Mouse (Mus musculus) urinary bladder, postnatal 14 days (tissue): ENCODE results near the gene Nadk2.
A peak's percentile ranks its signal among the peaks of the same experiment; 100 is the strongest.

ENCODE experiments used
- DNase-seq: peaks from one replicate; pipeline ENCODE4 v3.0.0; 2021; ENCODE audit warnings: low spot score

Gene Nadk2

DNA sequence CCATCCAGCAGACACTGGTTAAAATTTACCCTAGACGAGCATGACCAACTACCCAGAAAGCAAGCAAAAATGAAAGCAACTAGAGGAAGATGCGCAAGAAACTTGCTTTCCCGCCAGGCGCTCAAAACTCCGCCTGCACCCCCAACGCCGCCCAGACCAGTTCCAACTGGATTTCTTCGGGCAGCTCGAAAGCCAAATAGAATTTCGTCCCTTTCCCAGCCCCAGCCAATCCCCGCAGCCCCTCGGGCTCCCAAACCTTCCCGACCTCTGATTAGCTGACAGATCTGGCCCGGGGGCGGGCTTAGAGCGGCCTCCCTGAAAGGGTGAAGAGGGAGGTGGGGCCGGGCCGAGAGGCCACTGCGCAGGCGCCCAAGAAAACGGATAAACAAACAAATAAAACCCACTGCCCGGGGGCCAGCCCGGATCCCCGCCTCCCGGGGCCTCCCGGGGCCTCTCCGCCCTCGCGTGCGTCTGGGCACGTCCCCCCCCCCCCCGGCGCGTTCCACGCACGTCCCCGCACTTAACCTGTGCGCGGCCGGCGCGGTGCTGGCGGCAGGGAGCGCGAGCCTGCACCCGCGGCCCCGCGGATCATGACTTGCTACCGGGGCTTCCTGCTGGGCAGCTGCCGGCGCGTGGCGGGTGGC lies at the start of gene Nadk2:
Gene Nadk2, plus strand, starts transcription at position 349 of the 644 bp plus-strand sequence.
- DNase-seq = peak; percentile 99

DNA sequence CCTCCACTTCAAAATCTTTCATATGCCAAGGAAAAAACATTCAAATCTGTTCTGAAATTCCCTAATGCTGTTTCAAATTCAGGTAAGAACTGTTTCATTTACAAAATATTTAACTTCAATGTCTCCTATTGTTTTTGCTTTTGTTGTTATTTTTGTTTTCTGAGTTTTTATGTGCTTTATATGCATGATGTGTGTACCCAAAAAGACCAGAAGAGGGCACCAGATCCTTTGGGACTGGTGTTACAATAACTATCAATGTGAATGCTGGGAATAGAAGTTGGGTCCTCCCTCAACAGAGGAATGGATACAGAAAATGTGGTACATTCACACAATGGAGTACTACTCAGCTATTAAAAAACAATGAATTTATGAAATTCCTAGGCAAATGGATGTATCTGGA lies 15.4 kb upstream of the Nadk2 start:
- DNase-seq = no peak

DNA sequence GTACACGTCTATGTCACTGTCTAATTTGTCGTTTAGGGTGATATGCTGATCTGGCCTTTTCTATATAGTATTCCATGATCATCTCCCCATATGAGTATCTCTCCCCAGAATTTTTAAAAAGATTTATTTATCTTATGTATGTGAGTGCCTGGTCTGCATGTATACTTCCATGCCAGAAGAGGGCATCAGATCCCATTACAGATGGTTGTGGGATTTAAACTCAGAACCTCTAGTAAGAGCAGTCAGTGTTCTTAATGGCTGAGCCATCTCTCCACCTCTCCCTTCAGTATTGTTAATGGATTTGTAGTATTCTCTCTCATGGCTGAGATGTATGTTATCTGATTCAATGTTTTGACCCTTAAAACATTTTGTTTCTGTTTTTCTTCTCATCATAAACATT lies 11.2 kb upstream of the Nadk2 start:
- no peak for DNase-seq

DNA sequence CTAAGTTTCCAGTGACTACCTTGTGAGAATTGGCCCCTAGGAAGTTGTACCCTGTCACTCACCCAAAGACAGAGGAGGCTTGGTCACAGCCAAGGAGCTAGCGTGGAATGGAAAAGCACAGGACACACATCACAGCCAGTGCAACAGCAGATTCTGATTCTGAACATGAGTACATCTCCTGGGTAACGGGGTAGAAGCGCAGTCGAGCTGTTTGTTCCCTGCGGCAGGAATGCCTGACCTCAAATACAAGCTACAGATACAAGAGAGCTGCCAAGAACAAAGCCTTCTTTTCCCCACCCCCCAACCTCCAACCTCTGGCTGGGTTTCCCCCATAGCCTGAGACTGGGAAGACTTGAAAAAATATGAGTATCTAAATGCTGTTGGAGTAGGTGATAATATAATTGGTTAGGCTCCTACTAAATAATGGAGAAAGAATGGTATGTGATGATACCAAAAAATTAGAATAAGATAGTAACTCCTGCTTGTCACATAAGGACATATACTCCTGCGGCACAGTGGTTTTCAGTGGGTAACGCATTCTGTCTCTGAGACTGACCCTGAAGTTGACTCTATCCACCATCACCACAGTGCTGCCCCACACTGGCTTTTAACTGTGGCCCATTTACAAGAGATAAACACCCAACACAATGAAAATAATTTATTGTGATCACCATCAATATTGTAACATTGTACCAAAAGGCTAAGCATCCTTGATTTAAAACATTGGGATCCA lies 9.7 kb upstream of the Nadk2 start:
- DNase-seq = no peak

DNA sequence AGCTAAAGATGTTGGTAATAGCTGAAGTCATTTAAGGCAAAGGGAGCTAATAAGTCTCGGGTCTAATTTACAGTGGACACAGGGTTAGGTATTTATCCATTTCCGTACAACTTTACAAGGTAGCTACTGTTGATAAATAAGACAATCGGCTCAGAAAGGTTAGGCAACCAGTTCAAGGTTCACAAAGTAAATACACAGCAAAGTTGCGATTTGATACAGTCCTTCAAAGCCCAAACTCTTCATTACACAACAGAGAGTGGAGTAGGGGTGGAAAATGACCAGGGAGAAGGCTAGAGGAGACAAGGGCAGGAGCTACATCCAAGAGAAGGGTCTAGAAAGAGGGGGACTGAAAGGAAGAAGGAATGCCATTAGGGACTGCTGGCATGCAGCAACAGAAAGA lies 2.2 kb upstream of the Nadk2 start:
- DNase-seq = no peak

DNA sequence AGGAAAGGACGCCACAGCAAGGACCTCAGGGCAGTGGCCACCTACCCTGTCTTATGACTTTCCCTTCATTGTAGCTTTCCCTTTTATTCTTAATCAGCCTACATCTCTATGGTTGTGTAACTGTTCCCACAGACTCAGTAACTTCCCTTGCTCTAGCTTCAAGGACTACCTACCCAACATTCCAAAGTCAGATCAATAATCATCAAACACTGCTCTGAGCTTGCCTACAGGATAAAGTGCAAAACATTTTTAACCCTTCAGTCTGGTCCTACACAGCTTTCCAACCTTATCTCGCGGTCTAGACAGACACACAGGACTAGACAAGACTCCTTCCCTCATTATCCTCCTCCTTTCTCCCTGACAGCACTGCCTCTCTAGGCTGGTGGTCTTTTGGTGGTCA lies 707 bp upstream of the Nadk2 start:
- no peak for DNase-seq

DNA sequence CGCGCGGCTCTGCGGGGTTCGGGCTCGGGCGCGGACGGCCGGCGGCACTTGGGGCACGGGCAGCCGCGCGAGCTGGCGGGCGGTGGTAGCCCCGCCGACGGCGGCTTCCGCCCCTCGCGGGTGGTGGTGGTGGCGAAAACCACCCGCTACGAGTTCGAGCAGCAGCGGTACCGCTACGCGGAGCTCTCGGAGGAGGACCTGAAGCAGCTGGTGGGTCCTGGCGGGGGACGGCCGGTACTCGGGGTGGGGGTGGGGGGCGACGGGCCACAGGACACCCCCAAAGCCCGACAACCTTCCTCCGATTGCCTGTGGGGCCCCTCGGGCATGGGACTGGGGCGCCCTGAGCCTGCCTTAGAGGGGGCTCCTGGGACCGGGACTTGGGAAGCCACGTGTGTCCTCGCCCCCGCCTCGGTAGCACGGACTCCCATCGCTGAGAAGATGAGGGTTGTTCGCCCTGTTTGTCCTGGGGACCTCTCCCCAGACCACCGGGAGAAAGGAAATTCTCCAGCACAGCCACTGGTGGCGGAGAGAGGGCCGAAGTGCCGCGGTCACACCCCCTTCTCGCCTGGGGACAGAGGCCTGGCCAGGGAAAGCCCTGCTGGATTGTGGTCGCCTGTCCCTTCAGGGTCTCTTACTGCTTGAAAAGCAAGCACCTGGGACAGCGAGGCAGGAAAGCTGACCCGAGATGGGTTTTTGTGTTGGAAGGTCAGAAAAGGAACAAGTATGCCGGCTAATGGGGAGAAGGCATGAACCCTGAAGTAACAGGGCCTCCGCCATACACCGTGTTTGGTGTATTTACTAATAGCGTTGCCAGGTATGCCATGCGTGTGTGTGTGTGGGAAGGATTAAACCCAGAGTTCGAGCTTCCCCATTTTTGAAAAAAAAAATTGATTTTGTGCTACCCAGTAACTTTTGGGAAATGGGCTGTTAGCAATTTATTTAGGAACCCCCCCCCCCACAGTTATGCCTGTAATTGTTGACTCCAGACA lies 790 bp downstream of the Nadk2 start:
- peak; percentile 43 for DNase-seq

DNA sequence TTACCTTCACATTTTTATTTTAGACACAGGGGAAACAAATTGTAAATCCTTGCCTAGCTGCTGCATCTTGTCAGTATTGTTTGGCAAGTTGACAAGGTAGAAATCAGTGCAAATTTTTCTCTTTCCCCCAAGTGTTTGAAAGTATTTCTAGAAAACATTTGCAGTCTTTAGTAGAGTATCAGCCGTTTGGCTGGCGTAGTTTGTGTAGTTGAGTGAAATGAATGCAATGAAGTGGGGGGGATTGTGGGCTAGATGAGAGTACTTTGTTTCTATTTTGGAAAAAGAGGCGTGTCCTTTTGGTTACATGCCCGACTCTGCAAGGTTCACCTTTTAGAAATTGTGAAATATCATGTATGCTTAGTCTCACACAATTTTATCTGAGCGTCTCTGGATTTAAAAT lies 1.6 kb downstream of the Nadk2 start:
- DNase-seq = no peak

DNA sequence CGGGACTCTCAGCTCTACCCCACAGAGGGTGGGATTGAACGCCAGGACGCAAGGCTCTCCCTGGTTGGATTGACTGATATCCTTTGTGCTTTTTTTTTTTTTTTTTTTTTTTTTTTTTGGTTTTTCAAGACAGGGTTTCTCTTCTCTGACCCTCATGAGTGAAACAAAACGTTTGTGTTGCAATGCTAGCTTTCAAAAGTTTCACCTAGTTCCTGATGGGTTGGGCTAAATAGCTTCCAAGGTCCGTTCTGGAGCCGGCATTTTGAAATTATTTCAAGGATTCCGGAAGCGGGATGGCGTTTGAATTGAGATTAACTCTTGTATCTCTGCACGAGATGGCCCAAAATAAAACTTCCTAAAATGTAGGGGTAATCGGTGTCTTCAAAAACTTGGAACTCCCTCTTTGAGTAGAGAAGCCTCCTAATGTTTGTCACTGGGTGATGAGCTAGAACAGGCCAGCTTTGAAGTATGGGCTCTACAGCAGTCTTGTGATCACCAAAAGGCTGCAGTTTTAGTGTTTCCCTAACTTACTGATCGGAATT lies 2.1 kb downstream of the Nadk2 start:
- DNase-seq = no peak

DNA sequence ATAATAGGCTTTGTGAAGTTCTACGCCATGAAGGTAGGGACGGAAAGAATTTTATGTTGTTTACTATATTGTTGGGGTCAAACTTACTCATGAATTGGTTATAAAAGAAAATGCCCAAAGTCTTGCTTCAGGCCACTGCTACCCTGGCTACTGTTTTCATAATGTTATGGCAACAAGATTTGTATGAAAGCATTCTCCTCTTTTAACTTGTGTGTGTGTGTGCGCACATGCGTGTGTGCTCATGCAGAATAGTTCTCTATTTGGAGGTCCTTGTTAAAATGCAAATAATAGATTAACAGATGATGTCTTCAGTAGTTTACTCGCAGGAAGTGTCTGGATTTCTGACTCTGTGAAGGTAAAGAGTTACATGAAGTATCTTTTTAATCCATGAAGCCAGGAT lies 2.6 kb downstream of the Nadk2 start:
- DNase-seq = no peak

DNA sequence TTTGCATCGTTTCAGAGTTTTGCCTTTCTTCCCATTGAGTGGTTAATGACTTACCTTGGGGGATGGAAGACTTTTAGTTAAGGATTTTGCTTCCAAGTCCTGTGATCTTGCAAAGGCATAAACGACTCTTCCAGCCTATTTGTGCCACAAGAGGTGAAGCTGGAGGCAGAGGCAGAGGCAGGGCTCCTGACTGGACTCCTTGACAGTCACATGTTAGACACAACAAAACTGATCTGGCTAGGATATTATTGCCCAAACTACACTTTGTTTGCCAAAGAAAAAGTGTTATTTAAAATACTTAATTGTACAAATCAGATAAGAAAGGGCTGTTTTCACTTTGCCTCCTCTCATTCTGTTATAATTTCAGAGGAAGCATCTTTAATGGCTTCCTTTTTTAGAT lies 3.1 kb downstream of the Nadk2 start:
- DNase-seq = no peak

DNA sequence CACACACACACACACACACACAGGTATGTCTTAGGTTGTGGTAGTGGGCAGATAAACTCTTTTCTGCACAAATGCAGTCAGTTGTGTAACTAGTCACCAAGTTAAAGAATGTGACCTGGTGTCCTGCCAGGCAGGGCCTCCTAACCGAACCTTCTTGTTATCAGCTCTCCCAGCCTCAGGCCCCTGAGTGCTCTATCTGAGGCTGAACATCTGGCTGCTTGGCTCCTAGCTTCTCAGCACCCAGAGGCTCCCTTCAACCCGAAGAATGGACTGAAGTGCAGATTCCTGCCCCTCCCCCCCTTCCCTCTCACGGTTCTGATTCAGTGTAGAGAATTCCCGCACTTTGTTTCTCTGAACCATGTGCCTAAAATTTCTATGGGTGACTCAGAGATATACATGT lies 3.6 kb downstream of the Nadk2 start:
- DNase-seq = peak; percentile 25

DNA sequence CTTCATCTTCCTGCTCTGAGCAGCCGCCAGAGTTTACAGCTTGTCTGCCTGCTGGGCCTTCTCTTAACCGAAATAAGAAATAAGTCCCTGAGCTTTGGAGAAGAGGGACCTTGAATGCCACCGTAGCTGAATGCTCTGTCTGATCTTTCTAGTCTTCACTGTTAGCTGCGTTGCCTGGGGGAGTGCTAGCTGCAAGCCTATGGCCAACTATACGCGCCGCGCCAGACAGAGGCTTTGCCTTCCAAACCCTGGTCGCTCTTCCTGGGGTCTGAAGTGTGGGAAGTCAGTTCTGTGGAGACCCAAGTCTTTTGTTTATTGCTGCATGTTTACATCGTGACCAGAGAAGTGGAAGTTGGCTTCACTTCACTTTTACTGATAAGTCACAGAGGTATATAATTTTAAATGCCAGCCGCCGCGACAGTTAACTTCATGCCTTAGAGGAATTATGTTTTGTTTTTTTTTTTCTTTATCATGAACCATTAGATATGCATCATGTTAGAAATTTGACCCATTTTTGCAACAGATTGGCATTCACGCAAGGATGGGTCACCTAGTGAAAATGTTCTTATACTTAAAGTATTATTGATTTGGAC lies 4.6 kb downstream of the Nadk2 start:
- DNase-seq = no peak

DNA sequence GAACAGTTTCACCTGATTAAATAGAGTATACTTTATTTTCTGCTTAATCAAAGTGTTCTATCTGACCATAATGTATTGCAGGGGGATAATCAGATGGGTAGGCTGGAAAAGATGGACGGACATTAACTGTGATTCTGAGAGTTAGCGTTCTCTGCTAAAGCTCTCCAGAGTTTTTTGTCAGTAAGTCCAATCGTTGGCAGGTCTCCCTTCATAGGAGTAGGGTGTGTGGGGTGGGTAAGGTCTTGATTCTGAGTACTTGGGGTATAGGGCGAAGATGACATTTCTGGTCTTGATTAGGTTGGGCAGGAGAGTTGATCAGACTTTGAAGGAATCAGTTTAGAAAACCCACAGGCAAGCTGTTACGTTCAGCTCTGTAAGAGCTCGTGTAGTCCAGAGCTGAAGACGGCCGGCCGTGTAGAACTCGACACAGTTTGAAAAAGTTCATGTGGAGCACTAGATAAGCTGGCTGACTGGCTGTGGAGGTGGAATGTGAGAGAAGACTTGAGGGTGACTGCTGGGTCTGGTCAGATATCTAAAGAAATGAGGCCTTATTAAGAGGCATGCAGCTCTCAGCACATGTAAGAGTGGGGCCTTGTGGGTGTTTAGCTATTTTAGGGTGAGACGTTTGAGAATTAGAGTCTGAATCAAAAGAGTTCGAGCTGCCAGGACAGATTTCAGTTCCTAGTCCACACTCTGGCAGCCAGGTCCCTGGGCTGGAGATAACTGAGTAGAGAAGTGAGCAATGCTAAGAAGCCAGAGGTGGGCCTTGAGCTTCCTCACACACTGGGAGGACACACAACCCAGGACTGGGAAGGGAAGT lies 7.6 kb downstream of the Nadk2 start:
- no peak for DNase-seq

DNA sequence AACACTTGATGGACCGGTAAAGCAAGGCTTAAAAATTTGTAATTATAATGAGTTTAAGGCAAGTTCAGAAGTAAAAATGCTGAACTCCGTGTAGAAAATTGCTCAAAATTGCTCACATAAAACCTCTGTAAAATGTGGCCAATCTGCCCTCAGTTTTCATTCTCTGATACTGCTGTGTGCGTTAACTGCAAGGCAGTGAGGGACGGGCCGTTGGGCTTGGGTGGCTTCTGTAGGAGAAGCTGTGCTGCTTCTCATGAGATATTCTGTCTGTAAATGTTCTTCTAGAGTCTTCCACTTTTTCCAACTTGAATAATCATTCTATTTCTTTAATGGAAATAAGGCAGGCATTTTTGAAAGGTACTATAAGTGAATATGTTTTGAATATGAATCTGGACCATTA lies 8.6 kb downstream of the Nadk2 start:
- DNase-seq = no peak

DNA sequence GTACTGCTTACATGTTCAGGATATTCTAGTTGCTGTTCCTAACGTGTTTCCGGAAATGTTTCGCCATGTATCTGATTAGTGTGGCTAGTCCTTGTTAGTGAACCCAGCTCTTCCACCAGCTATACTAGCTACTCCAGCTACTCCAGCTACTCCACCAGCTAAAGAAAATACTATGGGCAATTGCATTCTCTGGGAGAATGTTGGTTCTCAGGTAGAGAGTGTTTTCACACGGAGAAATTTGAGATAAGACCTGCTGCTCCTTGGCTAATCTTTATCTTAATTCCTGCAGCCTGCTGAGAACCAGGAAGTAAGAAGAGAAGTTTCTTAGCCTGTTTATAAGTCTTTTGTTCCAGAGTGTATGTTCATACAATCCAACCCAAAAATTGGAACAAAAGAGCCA lies 9.1 kb downstream of the Nadk2 start:
- DNase-seq = no peak

DNA sequence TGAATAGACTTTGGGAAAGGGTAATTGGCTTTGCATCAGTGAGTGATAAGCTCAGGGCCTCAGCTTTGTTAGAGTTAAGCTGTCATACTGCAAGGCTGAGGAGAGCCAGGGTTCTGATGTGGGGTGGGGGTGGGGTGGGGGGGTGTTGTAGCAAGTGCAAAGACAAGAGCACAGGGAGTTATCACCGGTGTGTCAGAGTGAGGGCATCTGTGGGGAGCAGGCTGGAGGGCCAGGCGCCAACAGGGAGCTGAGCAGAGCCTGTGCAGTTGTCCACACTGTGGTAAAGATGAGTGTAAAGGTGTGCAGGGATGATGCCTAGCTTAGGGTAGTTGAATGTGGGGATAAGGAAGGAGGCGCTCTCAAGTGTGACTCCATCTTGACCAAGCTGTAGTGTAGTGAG lies 10.2 kb downstream of the Nadk2 start:
- no peak for DNase-seq

DNA sequence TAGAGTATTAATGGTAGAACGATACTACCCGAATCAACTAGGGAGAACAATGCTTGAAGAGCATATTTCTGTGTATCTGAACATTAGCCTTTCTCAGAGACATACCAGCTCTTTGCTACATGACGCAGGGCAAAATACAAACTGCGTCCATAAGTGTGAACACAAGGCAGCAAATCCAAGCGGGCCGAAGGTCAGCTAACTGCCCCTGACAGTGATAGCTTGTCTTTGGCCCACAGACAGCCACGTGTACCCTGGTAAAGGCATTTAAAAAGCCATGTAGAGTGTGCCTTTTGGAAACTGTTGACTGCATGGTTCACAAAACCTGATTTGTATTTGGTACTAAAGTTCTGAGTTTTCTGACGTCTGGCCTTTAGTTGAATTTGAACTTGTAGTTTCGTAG lies 11.7 kb downstream of the Nadk2 start:
- DNase-seq = no peak

DNA sequence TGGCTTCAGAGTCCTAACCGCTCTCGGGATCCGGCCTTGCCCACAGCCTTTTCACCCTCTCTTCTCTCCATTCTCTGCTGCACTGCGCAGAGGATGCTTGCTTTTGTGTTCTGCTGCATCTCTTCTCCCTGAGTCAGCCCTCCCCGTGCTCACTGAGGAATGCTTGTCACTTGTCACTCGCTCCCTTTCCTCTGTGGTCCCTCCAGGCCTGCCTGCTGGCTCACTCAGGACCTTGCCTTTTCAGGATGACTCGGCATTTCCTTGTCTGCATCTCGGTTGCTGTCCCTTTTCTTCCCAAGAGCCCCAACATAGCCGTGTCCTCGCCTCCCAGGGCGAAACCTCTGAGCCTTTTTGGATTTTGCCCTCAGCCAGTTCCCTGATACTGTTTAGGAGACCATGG lies 15.8 kb downstream of the Nadk2 start:
- DNase-seq = no peak

DNA sequence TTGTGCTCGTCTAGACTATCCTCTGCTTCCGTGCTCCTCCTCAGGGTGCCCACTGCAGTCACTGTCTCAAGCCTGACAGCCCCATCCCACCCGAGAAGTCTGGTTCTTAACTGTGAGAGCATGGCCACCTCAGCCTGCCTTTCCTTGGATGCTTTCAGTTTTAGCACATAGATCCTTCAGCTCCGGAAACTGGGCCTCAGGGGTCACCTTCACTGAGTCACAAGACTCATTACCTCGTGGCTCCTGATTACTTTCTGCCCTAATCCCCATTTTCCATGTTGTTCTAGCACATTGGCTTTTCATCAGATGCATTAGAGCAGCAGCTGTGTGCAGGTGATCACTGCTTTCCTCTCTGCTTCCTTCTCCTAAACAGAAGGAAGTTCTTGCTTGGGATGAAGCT lies 16.4 kb downstream of the Nadk2 start:
- DNase-seq = no peak
